Mouse (Mus musculus) limb, embryonic 15.5 days (tissue): ENCODE measurements around the gene Mfap5. TPM values are rescaled to one million over a fixed set of nuclear protein-coding genes. Genes with fewer than 3 reads are reported as not detected.
A peak's percentile ranks its signal among the peaks of the same experiment; 100 is the strongest.

Source experiments
- ATAC-seq: fragments of 200-750 bp; cut with Nextera tagmentation; 2 replicates; pipeline ENCODE4 v1.8.0; 2017; ENCODE audit warnings: low read depth, moderate TSS enrichment; ENCODE audit not compliant: insufficient number of reproducible peaks, low FRiP score, low TSS enrichment
- H3K27ac ChIP-seq: fragments of 300-500 bp; sonication (generic); 2 replicates; pipeline ENCODE4 v1.5.1; 2015; ENCODE audit warnings: moderate library complexity, mild to moderate bottlenecking, inconsistent platforms
- H3K27me3 ChIP-seq: fragments of 300-500 bp; sonication (generic); 2 replicates; pipeline ENCODE4 v1.6.1; 2015; ENCODE audit warnings: inconsistent platforms
- H3K36me3 ChIP-seq: fragments of 300-500 bp; sonication (generic); 2 replicates; pipeline ENCODE4 v1.6.1; 2015; ENCODE audit warnings: inconsistent platforms
- H3K4me1 ChIP-seq: fragments of 300-500 bp; sonication (generic); 2 replicates; pipeline ENCODE4 v1.6.1; 2015; ENCODE audit warnings: inconsistent platforms
- H3K4me2 ChIP-seq: fragments of 300-500 bp; sonication (generic); 2 replicates; pipeline ENCODE4 v1.6.1; 2015; ENCODE audit warnings: mild to moderate bottlenecking, inconsistent platforms
- H3K4me3 ChIP-seq: fragments of 300-500 bp; sonication (generic); 2 replicates; pipeline ENCODE4 v1.5.1; 2015; ENCODE audit warnings: mild to moderate bottlenecking, inconsistent platforms
- H3K9ac ChIP-seq: fragments of 300-500 bp; sonication (generic); 2 replicates; pipeline ENCODE4 v1.6.1; 2015; ENCODE audit warnings: inconsistent platforms
- H3K9me3 ChIP-seq: fragments of 300-500 bp; sonication (generic); 2 replicates; pipeline ENCODE4 v1.6.1; 2016; ENCODE audit warnings: inconsistent platforms
- WGBS: fragments of 180-500 bp; shearing (Covaris S2); methylation state at CpG from one replicate; pipeline ENCODE4 v1.1.7; 2015; 5-methylcytosine and 5-hydroxymethylcytosine counted together
- polyA plus RNA-seq: library from polyadenylated mRNA; unstranded; fragments of >200 nt; fragmentation: Nextera tagmentation; extraction: Ambion mirVana; gene quantifications from 2 replicates; pipeline ENCODE4 v1.2.1, GENCODE M21; 2015

Mfap5 gene
- polyA plus RNA-seq, 1 experiment from 2014 or later, result 63.6 TPM

DNA sequence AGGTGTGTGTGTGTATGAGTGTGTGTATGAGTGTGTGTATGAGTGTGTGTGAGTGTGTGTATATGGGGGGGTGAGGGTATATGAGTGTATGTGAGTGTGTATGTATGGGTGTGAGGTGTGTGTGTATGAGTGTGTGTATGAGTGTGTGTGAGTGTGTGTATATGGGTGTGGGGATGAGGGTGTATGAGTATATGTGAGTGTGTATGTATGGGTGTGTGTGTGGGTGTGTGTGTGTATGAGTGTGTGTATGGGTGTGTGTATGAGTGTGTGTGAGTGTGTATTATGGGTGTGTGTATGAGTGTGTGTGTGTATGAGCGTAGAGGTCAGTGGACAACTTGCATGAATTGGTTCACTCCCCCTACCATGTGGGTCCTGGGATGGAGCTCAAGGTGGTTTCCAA is 39.0 kb downstream of the Mfap5 start:
- Histone ChIP-seq H3K27ac (peak overlapping the region; percentile 3; the same call in 1 of the 2 replicates), H3K4me3 (no peak overlapping the region), H3K36me3 (no peaks in the 10 kb centered on the region), H3K4me1 (peaks cover 12% of the 10 kb centered on the region; the same call in 1 of the 2 replicates), H3K9me3 (no peaks in the 10 kb centered on the region), H3K27me3 (no peaks in the 10 kb centered on the region), H3K9ac (no peak overlapping the region), H3K4me2 (no peak overlapping the region)
- ATAC-seq, result peak; percentile 49; the same call in 1 of the 2 replicates
- 94% methylated on average over 1 of the region's 1 CpGs for WGBS

DNA sequence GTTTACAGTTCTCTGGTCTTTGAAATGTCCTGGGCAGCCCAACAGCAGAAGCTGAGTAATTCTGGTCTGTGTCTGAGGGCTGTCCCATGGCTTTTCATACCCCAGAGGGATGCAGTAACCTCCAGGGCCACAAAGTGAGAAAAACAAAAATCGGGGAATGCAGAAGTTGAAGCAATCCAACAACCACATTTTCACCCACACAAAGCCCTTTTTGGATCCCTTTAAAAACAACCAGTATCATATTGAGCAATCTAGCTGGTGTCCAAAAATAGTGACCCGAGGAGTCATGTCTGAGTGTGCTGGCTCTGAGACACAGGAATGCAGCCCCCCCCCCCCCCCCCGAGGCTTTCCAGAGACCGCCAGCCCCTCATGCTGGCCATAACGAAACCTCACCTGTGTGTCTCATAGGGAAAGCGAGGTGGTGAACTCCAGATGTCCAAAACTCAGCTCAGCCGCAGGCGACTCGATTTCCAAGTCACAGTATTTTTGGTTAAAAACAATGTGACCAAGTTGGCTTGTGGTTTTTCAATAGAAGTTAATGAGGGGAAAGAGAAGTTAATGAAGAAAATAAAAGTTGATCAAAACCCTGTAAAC is 39.7 kb downstream of the Mfap5 start:
- peaks cover 12% of the 10 kb centered on the region; the same call in 1 of the 2 replicates for H3K4me1 ChIP-seq
- H3K4me3 ChIP-seq, result no peak overlapping the region
- H3K36me3 ChIP-seq, result no peaks in the 10 kb centered on the region
- ATAC-seq, result no peak
- H3K9me3 ChIP-seq, result no peaks in the 10 kb centered on the region
- H3K4me2 ChIP-seq, result peak overlapping the region; percentile 33; the same call in 1 of the 2 replicates
- 29% methylated on average over 9 of the region's 9 CpGs for WGBS
- H3K27ac ChIP-seq, result peak overlapping the region; percentile 69; the same call in 1 of the 2 replicates
- no peaks in the 10 kb centered on the region for H3K27me3 ChIP-seq
- H3K9ac ChIP-seq, result no peak overlapping the region

DNA sequence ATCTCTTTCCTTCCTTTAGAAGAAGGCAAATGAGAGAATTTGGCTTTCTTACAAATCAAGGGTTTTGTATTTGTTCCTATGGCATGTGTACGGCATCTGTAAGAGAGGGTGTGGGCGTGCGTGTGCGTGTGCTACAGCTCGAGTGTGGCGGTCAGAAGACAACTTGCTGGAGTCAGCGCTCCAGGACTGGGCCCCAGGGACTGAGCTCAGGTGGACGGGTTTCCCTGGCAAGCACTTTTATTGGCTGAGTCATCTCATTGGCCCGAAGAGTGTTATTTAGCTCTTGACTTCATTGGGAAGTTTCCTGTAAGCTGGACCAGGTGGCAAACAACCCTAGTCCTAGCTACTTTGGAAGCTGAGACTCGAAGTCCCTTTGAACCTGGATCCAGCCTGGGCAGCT is 40.3 kb downstream of the Mfap5 start:
- no peak overlapping the region for H3K4me3 ChIP-seq
- peak overlapping the region; percentile 69 for H3K27ac ChIP-seq
- H3K36me3 ChIP-seq, result no peaks in the 10 kb centered on the region
- ATAC-seq, result peak; percentile 43; the same call in 1 of the 2 replicates
- no peaks in the 10 kb centered on the region for H3K9me3 ChIP-seq
- H3K27me3 ChIP-seq, result no peaks in the 10 kb centered on the region
- no peak overlapping the region for H3K9ac ChIP-seq
- peak overlapping the region; percentile 33 for H3K4me2 ChIP-seq
- WGBS, result 27% methylated on average over 10 of the region's 10 CpGs
- peaks cover 12% of the 10 kb centered on the region; the same call in 1 of the 2 replicates for H3K4me1 ChIP-seq

DNA sequence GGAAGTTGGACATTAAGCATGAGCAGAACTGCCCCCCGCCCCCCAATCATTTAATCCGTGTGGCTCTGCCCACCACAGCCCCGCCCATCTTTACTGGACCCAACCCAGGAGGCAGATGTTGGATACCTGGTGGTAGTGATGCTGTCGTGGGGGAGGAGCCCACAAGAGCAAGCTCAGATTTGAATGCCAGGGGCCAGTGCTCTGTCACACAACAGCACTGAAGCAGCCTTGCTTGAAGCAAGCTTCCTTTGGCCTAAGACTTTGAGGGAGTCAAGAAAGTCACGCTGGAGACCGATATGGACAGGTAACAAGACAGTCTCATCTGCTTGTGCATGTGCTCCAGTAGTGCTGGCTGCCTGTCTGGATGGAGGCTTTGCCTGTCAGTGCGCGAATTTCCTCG is 48.0 kb downstream of the Mfap5 start, which contains the start of gene Aicda:
Gene Aicda, plus strand, starts transcription at position 196 of the 400 bp plus-strand sequence.
- WGBS, result 56% methylated on average over 9 of the region's 9 CpGs
- Histone ChIP-seq H3K4me1 (no peaks in the 10 kb centered on the region; the same call in 1 of the 2 replicates), H3K27me3 (0 out of 2 replicates have a peak, but pooled peaks cover 6% of the 10 kb centered on the region), H3K9ac (no peak within 1 kb of the TSS), H3K27ac (no peak within 1 kb of the TSS), H3K36me3 (no peaks in the 10 kb centered on the region), H3K4me2 (no peak within 1 kb of the TSS), H3K9me3 (no peaks in the 10 kb centered on the region), H3K4me3 (no peak within 1 kb of the TSS)
- no peak for ATAC-seq

DNA sequence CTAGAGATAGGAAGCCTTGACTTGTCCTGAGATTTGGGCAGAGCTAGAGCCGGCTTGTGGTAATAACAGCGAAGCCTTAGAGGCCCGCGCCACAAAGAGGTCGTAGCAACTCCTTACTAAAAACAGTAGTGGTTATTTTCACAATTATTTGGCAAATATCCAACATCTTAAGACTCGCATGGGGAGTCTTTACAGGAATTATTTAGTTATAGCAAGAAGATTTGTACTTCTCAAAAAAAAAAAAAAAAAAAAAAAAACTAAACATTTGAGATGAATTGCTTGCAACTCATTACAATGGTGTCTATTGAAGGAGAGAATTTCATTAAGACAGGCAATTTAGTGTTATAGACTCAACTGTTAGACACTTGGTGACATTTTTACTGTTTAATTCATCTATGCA is 48.5 kb downstream of the Mfap5 start:
- 51% methylated on average over 6 of the region's 6 CpGs for WGBS
- no peak overlapping the region for H3K4me3 ChIP-seq
- 0 out of 2 replicates have a peak, but pooled peaks cover 6% of the 10 kb centered on the region for H3K27me3 ChIP-seq
- no peak overlapping the region for H3K4me2 ChIP-seq
- ATAC-seq, result no peak
- H3K9ac ChIP-seq, result no peak overlapping the region
- no peaks in the 10 kb centered on the region for H3K36me3 ChIP-seq
- no peaks in the 10 kb centered on the region; the same call in 1 of the 2 replicates for H3K4me1 ChIP-seq
- H3K9me3 ChIP-seq, result no peaks in the 10 kb centered on the region
- H3K27ac ChIP-seq, result no peak overlapping the region

DNA sequence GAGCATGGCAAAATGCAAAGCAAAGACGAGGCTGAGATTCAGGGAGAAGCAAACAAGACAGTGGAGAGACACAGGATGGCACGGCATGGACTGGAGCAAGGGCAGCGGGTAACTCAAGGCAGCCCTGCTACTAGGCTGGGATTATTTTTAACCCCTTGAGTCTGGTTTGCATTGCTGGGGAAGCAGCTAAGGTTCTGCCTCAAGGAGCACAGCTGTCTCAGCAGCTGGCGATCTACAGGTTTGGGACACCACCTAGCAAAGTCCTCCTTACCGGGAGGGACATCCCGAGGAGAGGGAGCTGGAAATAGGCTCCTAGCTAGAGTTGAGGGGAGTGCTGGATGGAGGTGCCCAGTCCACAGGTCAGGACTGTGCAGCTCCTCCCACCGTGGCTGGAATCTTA is 49.6 kb downstream of the Mfap5 start:
- Histone ChIP-seq H3K27ac (no peak overlapping the region), H3K9ac (no peak overlapping the region), H3K27me3 (0 out of 2 replicates have a peak, but pooled peaks cover 6% of the 10 kb centered on the region), H3K4me3 (no peak overlapping the region), H3K4me2 (no peak overlapping the region), H3K9me3 (no peaks in the 10 kb centered on the region), H3K36me3 (no peaks in the 10 kb centered on the region), H3K4me1 (peaks cover 2% of the 10 kb centered on the region; the same call in 1 of the 2 replicates)
- ATAC-seq, result no peak
- 38% methylated on average over 7 of the region's 7 CpGs for WGBS

DNA sequence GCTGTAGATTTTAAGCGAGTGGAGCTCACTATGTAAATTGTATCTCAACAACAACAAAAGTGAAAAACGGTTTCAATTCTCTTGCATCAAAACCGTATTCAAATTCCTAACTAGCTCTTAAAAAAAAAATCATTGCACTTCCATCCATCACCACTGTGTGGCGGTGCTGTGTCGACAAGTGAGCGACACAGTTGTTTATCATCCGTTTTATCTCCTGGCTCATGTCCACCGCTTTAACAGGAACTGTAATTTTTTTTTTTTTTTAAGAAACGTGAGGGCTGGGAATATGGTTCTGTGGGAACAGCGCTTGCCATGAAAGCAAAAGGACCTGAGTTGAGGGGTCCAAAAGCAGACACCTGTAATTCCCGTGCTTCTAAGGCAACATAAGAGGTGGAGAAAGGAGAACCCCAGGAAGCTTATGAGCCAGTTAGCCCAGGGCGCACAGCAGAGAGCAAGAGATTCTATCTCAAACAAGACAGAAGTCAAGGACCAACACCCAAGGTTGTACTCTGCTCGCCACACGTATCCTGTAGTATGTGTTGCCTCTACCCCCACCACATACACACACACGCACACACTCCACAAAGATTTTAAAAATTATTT is 51.4 kb downstream of the Mfap5 start:
- Histone ChIP-seq H3K27me3 (0 out of 2 replicates have a peak, but pooled peaks cover 6% of the 10 kb centered on the region), H3K4me3 (no peak overlapping the region), H3K4me1 (peaks cover 9% of the 10 kb centered on the region), H3K4me2 (no peak overlapping the region), H3K36me3 (no peaks in the 10 kb centered on the region), H3K27ac (no peak overlapping the region), H3K9me3 (no peaks in the 10 kb centered on the region), H3K9ac (no peak overlapping the region)
- no peak for ATAC-seq
- WGBS, result 21% methylated on average over 15 of the region's 15 CpGs

GRCm38 (mm10) chr6:122560427-122560826 is 54.8 kb downstream of the Mfap5 start:
- Histone ChIP-seq H3K36me3 (no peaks in the 10 kb centered on the region), H3K27ac (no peak overlapping the region), H3K4me2 (peak overlapping the region; percentile 38), H3K27me3 (0 out of 2 replicates have a peak, but pooled peaks cover 7% of the 10 kb centered on the region), H3K9me3 (no peaks in the 10 kb centered on the region), H3K4me3 (0 out of 2 replicates have a peak overlapping the region, but pooled peaks have one; percentile 15), H3K9ac (no peak overlapping the region), H3K4me1 (peaks cover 9% of the 10 kb centered on the region)
- no peak for ATAC-seq
- WGBS, result 10% methylated on average over 17 of the region's 17 CpGs

GRCm38 (mm10) chr6:122561005-122561404 is 55.4 kb downstream of the Mfap5 start:
- no peaks in the 10 kb centered on the region for H3K9me3 ChIP-seq
- H3K4me1 ChIP-seq, result peaks cover 9% of the 10 kb centered on the region
- no peak overlapping the region for H3K4me3 ChIP-seq
- 0 out of 2 replicates have a peak, but pooled peaks cover 6% of the 10 kb centered on the region for H3K27me3 ChIP-seq
- H3K4me2 ChIP-seq, result no peak overlapping the region
- WGBS, result 80% methylated on average over 20 of the region's 20 CpGs
- H3K27ac ChIP-seq, result no peak overlapping the region
- H3K9ac ChIP-seq, result no peak overlapping the region
- no peak for ATAC-seq
- H3K36me3 ChIP-seq, result no peaks in the 10 kb centered on the region

DNA sequence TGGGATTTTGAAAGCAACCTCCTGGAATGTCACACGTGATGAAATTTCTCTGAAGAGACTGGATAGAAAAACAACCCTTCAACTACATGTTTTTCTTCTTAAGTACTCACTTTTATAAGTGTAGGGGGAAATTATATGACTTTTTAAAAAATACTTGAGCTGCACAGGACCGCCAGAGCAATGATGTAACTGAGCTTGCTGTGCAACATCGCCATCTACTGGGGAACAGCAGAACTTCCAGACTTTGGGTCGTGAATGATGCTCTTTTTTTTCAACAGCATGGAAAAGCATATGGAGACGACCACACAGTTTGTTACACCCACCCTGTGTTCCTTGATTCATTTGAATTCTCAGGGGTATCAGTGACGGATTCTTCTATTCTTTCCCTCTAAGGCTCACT is 56.8 kb downstream of the Mfap5 start:
- no peak overlapping the region for H3K9ac ChIP-seq
- no peaks in the 10 kb centered on the region for H3K36me3 ChIP-seq
- H3K27ac ChIP-seq, result no peak overlapping the region
- H3K4me1 ChIP-seq, result peaks cover 9% of the 10 kb centered on the region; the same call in 1 of the 2 replicates
- 0 out of 2 replicates have a peak, but pooled peaks cover 6% of the 10 kb centered on the region for H3K27me3 ChIP-seq
- H3K4me2 ChIP-seq, result peak overlapping the region; percentile 31; the same call in 1 of the 2 replicates
- no peak overlapping the region for H3K4me3 ChIP-seq
- 1% methylated on average over 6 of the region's 6 CpGs for WGBS
- ATAC-seq, result 0 out of 2 replicates have a peak, but pooled peaks have one; percentile 26
- H3K9me3 ChIP-seq, result no peaks in the 10 kb centered on the region

DNA sequence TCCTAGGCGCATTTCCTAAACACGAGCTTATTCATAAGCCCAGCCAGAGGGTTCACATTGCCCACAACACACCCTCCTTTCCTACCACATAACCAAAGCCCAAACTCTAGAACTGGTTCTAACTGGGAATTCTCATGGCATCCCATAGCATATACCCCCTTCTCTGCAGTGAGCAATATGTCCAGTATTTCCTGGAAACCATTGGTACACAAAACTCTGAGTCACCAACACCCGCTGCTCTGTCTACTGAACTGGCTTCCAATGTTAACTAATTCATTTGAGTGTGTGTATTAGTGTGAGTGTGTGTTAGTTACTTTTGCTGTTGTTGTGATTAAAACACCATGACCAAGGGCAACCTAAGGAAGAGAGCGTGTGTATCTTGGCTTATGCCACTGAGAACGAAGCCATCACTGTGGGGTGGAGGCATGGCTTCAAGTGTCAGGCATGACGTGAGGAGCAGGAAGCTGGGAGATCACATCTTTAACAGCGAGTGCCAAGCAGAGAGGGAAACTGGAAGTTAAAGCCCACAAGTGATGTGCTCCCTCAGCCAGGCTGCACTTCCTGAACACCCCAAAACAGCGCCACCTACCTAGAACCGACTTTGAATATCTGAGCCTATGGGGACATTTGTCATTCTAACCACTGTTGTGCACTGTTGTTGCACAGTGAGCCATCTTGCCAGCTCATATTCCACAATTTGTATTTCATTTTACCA is 59.6 kb downstream of the Mfap5 start:
- Histone ChIP-seq H3K4me1 (peaks cover 7% of the 10 kb centered on the region; the same call in 1 of the 2 replicates), H3K4me3 (no peak overlapping the region), H3K9ac (no peak overlapping the region), H3K27ac (no peak overlapping the region), H3K27me3 (0 out of 2 replicates have a peak, but pooled peaks cover 6% of the 10 kb centered on the region), H3K9me3 (no peaks in the 10 kb centered on the region), H3K4me2 (no peak overlapping the region), H3K36me3 (no peaks in the 10 kb centered on the region)
- WGBS, result 89% methylated on average over 9 of the region's 9 CpGs
- ATAC-seq, result no peak
